Mouse (Mus musculus): ENCODE results near the gene Nfib. TPM values are rescaled to one million over a fixed set of nuclear protein-coding genes. Genes with fewer than 3 reads are reported as not detected.

Nfib gene
- total RNA-seq, 2 experiments from 2014 or later: 83.2 to 103 TPM

- peak; percentile 76 to 79 for DNase-seq
These were observed 241.4 kb downstream of the Nfib start for GRCm38 (mm10) chr4:82464051-82464632.

GRCm38 (mm10) chr4:82463189-82463715 is 242.3 kb downstream of the Nfib start:
- no peak for DNase-seq

GRCm38 (mm10) chr4:82461676-82462075 is 243.9 kb downstream of the Nfib start:
- DNase-seq: no peak

- DNase-seq: no peak
These were observed 246.7 kb downstream of the Nfib start for GRCm38 (mm10) chr4:82458895-82459294.

- DNase-seq: no peak
These were observed 248.6 kb downstream of the Nfib start for GRCm38 (mm10) chr4:82456908-82457307.

- no peak for DNase-seq
These were observed 249.2 kb downstream of the Nfib start for GRCm38 (mm10) chr4:82456323-82456713.

- no peak for DNase-seq
These were observed 249.8 kb downstream of the Nfib start for GRCm38 (mm10) chr4:82455617-82456322.

GRCm38 (mm10) chr4:82454989-82455388 is 250.6 kb downstream of the Nfib start:
- no peak for DNase-seq

GRCm38 (mm10) chr4:82453341-82453740 is 252.2 kb downstream of the Nfib start:
- DNase-seq: no peak

- no peak for DNase-seq
These were observed 252.6 kb downstream of the Nfib start for GRCm38 (mm10) chr4:82452905-82453304.

- peak; percentile 73 to 80 for DNase-seq
These were observed 258.4 kb downstream of the Nfib start for GRCm38 (mm10) chr4:82447061-82447671.

GRCm38 (mm10) chr4:82444078-82444477 is 261.5 kb downstream of the Nfib start:
- no peak for DNase-seq

GRCm38 (mm10) chr4:82443441-82443840 is 262.1 kb downstream of the Nfib start:
- DNase-seq: no peak

GRCm38 (mm10) chr4:82443003-82443402 is 262.5 kb downstream of the Nfib start:
- no peak for DNase-seq

- DNase-seq: no peak
These were observed 264.9 kb downstream of the Nfib start for GRCm38 (mm10) chr4:82440606-82441005.

- no peak for DNase-seq
These were observed 265.7 kb downstream of the Nfib start for GRCm38 (mm10) chr4:82439813-82440212.

- no peak for DNase-seq
These were observed 266.9 kb downstream of the Nfib start for GRCm38 (mm10) chr4:82438631-82439030.

GRCm38 (mm10) chr4:82437533-82438318 is 267.8 kb downstream of the Nfib start:
- DNase-seq: no peak

GRCm38 (mm10) chr4:82436656-82437055 is 268.9 kb downstream of the Nfib start:
- DNase-seq: no peak

GRCm38 (mm10) chr4:82435716-82436115 is 269.8 kb downstream of the Nfib start:
- peak; percentile 38 to 59 for DNase-seq

GRCm38 (mm10) chr4:82433926-82434705 is 271.4 kb downstream of the Nfib start:
- no peak for DNase-seq

- peak in 1 of 2 experiments; percentile 6 for DNase-seq
These were observed 273.7 kb downstream of the Nfib start for GRCm38 (mm10) chr4:82431831-82432230.
